Mouse (Mus musculus): ENCODE measurements around the gene 5830411N06Rik.

Gene 5830411N06Rik

GRCm38 (mm10) chr7:140247216-140247615 lies at the start of gene 5830411N06Rik:
5830411N06Rik (plus strand) TSS chr7:140247284.
- DNase-seq = no peak

GRCm38 (mm10) chr7:140201090-140201489 lies 46.0 kb upstream of the 5830411N06Rik start:
- DNase-seq = no peak

GRCm38 (mm10) chr7:140205864-140206263 lies 41.2 kb upstream of the 5830411N06Rik start, which contains the start of gene Olfr524:
Olfr524 (minus strand) TSS chr7:140205964.
- no peak for DNase-seq

GRCm38 (mm10) chr7:140206904-140207303 lies 40.2 kb upstream of the 5830411N06Rik start:
- DNase-seq = no peak

GRCm38 (mm10) chr7:140208153-140208552 lies 38.9 kb upstream of the 5830411N06Rik start:
- no peak for DNase-seq

- peak in 1 of 2 experiments; percentile 24 for DNase-seq
These were observed 38.4 kb upstream of the 5830411N06Rik start for GRCm38 (mm10) chr7:140208677-140209076.

- no peak for DNase-seq
These were observed 33.2 kb upstream of the 5830411N06Rik start for GRCm38 (mm10) chr7:140213841-140214240.

GRCm38 (mm10) chr7:140217967-140218366 lies 29.1 kb upstream of the 5830411N06Rik start, which contains the start of gene Cd163l1:
Cd163l1 (plus strand) TSS chr7:140218267.
- no peak for DNase-seq

GRCm38 (mm10) chr7:140219268-140219667 lies 27.8 kb upstream of the 5830411N06Rik start:
- DNase-seq = no peak

- DNase-seq = no peak
These were observed 26.7 kb upstream of the 5830411N06Rik start for GRCm38 (mm10) chr7:140220375-140220774.

GRCm38 (mm10) chr7:140224209-140224608 lies 22.9 kb upstream of the 5830411N06Rik start:
- DNase-seq = no peak

GRCm38 (mm10) chr7:140228476-140228875 lies 18.6 kb upstream of the 5830411N06Rik start:
- no peak for DNase-seq

GRCm38 (mm10) chr7:140231026-140231425 lies 16.1 kb upstream of the 5830411N06Rik start:
- no peak for DNase-seq

- DNase-seq = no peak
These were observed 13.4 kb upstream of the 5830411N06Rik start for GRCm38 (mm10) chr7:140233696-140234095.

GRCm38 (mm10) chr7:140253780-140254299 lies 6.8 kb downstream of the 5830411N06Rik start:
- DNase-seq = no peak

- DNase-seq = no peak
These were observed 48.7 kb downstream of the 5830411N06Rik start for GRCm38 (mm10) chr7:140295746-140296145.

GRCm38 (mm10) chr7:140296876-140297275 lies 49.8 kb downstream of the 5830411N06Rik start:
- no peak for DNase-seq

GRCm38 (mm10) chr7:140299416-140299815 lies 52.3 kb downstream of the 5830411N06Rik start:
- no peak for DNase-seq

- no peak for DNase-seq
These were observed 72.8 kb downstream of the 5830411N06Rik start for GRCm38 (mm10) chr7:140319861-140320385.

- no peak for DNase-seq
These were observed 73.5 kb downstream of the 5830411N06Rik start, which contains the start of gene Olfr525 for GRCm38 (mm10) chr7:140320558-140320957. Olfr525 (plus strand) TSS chr7:140320858.

GRCm38 (mm10) chr7:140321135-140321534 lies 74.1 kb downstream of the 5830411N06Rik start:
- peak; percentile 12 to 23 for DNase-seq

- DNase-seq = no peak
These were observed 82.8 kb downstream of the 5830411N06Rik start for GRCm38 (mm10) chr7:140329766-140330304.

GRCm38 (mm10) chr7:140333717-140334116 lies 86.6 kb downstream of the 5830411N06Rik start, which contains the start of gene Olfr527:
Olfr527 (plus strand) TSS chr7:140334017.
- no peak for DNase-seq

Measured in thymus, adult 18-20 months (tissue).